In the genomic region with DNA sequence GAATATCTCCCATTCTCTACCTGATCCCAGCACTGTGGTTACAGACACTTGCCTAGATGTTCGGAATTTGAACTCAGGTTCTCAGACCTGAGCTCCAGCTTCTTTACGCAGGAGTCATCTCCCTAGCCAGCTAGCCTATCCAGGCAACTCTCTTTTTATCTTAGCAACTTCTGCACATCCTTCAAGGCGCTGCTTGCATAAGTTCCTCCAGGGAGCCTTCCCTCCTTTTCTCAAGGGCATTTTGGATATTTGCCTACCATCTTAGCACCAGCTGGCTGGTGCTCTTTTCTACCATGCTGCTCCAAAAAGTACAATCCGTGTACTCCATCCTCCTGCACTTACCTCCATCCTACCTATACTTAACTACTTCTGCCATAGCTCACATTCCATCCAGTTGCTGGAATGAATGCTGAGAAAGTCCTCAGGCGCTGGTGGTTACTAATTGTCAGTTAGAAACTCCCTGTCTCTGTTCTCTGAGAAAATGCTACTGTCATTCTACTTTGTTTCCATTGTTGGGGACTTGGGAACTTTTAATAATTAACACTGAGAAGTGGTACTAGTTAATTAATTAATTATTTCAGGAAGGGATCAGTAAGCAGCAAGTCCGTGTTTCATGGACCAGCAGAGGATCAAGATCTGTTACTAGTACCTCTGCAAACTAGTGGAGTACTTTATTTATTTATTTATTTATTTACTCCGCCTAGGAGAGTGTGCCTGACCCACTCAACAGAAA, we compare ENCODE assay signal across 8 mouse cellular contexts. TPM values are rescaled to one million over a fixed set of nuclear protein-coding genes. Genes with fewer than 3 reads are reported as not detected.
DNase-seq lines count a peak whose midpoint lies in the region; ATAC-seq and TF ChIP-seq lines count a peak whose summit lies in the region.

No protein-coding gene starts in this region.

- no peak for TF ChIP-seq POLR2A in thymus, adult 2 months (IDR thresholded peaks at IDR 0.05; ENCODE audit: control insufficient read depth, extremely low read depth, insufficient read depth, low read length, poor library complexity)

- peak overlapping the region; percentile 96 for H3K27ac ChIP-seq in thymus, adult 2 months (ENCODE audit: control insufficient read depth, insufficient read depth, low read length)
- H3K27ac ChIP-seq in forebrain, embryonic 10.5 days = peak overlapping the region; percentile 99
- H3K27ac ChIP-seq in neural tube, embryonic 14.5 days (ENCODE audit: low read depth, low read length) = no peak overlapping the region

- 0 out of 2 replicates have a peak overlapping the region, but pooled peaks have one; percentile 11 for H3K9ac ChIP-seq in neural tube, embryonic 14.5 days (replicated peaks; ENCODE audit: low read depth, low read length)

- H3K4me2 ChIP-seq in neural tube, embryonic 14.5 days (ENCODE audit: low read depth, low read length) = peak overlapping the region; percentile 75

- H3K4me1 ChIP-seq in thymus, adult 2 months (replicated peaks; ENCODE audit: control insufficient read depth, insufficient read depth, low read length) = peaks cover 12% of the 10 kb centered on the region
- H3K4me1 ChIP-seq in forebrain, embryonic 10.5 days = peaks cover 54% of the 10 kb centered on the region
- H3K4me1 ChIP-seq in neural tube, embryonic 14.5 days (ENCODE audit: control insufficient read depth, insufficient read depth, low read length) = peaks cover 31% of the 10 kb centered on the region

- no peak overlapping the region for H3K4me3 ChIP-seq in thymus, adult 2 months (ENCODE audit: control insufficient read depth, insufficient read depth, low read length)
- H3K4me3 ChIP-seq in forebrain, embryonic 10.5 days = peak overlapping the region; percentile 84
- peak overlapping the region; percentile 93 for H3K4me3 ChIP-seq in neural tube, embryonic 14.5 days (ENCODE audit: low read depth, low read length)

- TF ChIP-seq CTCF in thymus, adult 2 months (IDR thresholded peaks at IDR 0.05; ENCODE audit: borderline replicate concordance, control insufficient read depth, extremely low read depth, insufficient read depth, low read length, poor library complexity) = no peak

- 58% methylated on average over 7 of the region's 7 CpGs for WGBS in thymus, adult 2 months
- 47% methylated on average over 7 of the region's 7 CpGs for WGBS in forebrain, embryonic 10.5 days
- WGBS in neural tube, embryonic 14.5 days = 51% methylated on average over 7 of the region's 7 CpGs

- no peaks in the 10 kb centered on the region for H3K9me3 ChIP-seq in forebrain, embryonic 10.5 days
- H3K9me3 ChIP-seq in neural tube, embryonic 14.5 days (ENCODE audit: control insufficient read depth, low read length) = no peaks in the 10 kb centered on the region

- no peak for DNase-seq in thymus, adult 2 months
- no peak for DNase-seq in thymus, postnatal 25 days
- DNase-seq in forebrain, embryonic 10.5 days (ENCODE audit: extremely low spot score, low spot score) = no peak
- DNase-seq in kidney, postnatal 10 days = peak; percentile 34
- no peak for DNase-seq in ovary, postnatal 14 days (ENCODE audit: low spot score)
- no peak for DNase-seq in layer of hippocampus, postnatal 36 days
- DNase-seq in thymus, postnatal 36 days = no peak

- no peaks in the 10 kb centered on the region for H3K36me3 ChIP-seq in thymus, adult 2 months (ENCODE audit: control insufficient read depth, insufficient read depth, low read length)
- H3K36me3 ChIP-seq in forebrain, embryonic 10.5 days (replicated peaks) = no peaks in the 10 kb centered on the region
- no peaks in the 10 kb centered on the region for H3K36me3 ChIP-seq in neural tube, embryonic 14.5 days (ENCODE audit: control insufficient read depth, insufficient read depth, low read length)

- ATAC-seq in neural tube, embryonic 14.5 days (ENCODE audit: low read depth) = no peak

- no peaks in the 10 kb centered on the region for H3K27me3 ChIP-seq in thymus, adult 2 months (ENCODE audit: control insufficient read depth, insufficient read depth, low read length)
- H3K27me3 ChIP-seq in forebrain, embryonic 10.5 days (ENCODE audit: poor library complexity, severe bottlenecking) = no peaks in the 10 kb centered on the region
- H3K27me3 ChIP-seq in neural tube, embryonic 14.5 days (ENCODE audit: control insufficient read depth, insufficient read depth, low read length) = no peaks in the 10 kb centered on the region

RNA-seq across cellular contexts. Expression of a gene that starts 27.3 kb away (rescaled TPM):
- 291 and 334 TPM in 2 replicates for polyA plus RNA-seq in thymus, adult 2 months (2012; rRNA removed)
- polyA plus RNA-seq in forebrain, embryonic 10.5 days (2016; fragmentation: Nextera tagmentation; extraction: Ambion mirVana) = 37.6 and 40.0 TPM in 2 replicates
- 63.1 and 76.3 TPM in 2 replicates for polyA plus RNA-seq in neural tube, embryonic 14.5 days (2014; fragmentation: Nextera tagmentation; extraction: Ambion mirVana)
- total RNA-seq in layer of hippocampus, postnatal 36 days (2021) = 100 to 1,000 TPM; 126 to 129 TPM
